Mouse (Mus musculus): Measurements from ENCODE around the gene Hunk. TPM values are rescaled to one million over a fixed set of nuclear protein-coding genes. Genes with fewer than 3 reads are reported as not detected.

Gene Hunk
- polyA plus RNA-seq, 1 experiment from 2014 or later = 16.6 TPM

- peak overlapping the region; percentile 30 for H3K27ac ChIP-seq
- H3K36me3 ChIP-seq = no peaks in the 10 kb centered on the region
- peaks cover 30% of the 10 kb centered on the region for H3K4me1 ChIP-seq
- no peak overlapping the region for H3K9ac ChIP-seq
- H3K27me3 ChIP-seq = no peaks in the 10 kb centered on the region
- ATAC-seq (ENCODE audit: borderline replicate concordance, extremely low read depth, low FRiP score, low TSS enrichment) = peak; percentile 51
- H3K4me3 ChIP-seq = no peak overlapping the region
- no peak overlapping the region for H3K4me2 ChIP-seq
- WGBS = 48% methylated on average over 8 of the region's 8 CpGs
- H3K9me3 ChIP-seq = no peaks in the 10 kb centered on the region
These were observed 132.4 kb downstream of the Hunk start for GRCm38 (mm10) chr16:90518232-90518631.

- Histone ChIP-seq H3K9ac (no peak overlapping the region), H3K4me3 (no peak overlapping the region), H3K4me2 (no peak overlapping the region), H3K9me3 (no peaks in the 10 kb centered on the region), H3K27me3 (no peaks in the 10 kb centered on the region), H3K4me1 (peaks cover 35% of the 10 kb centered on the region), H3K27ac (peak overlapping the region; percentile 30), H3K36me3 (no peaks in the 10 kb centered on the region)
- WGBS = 57% methylated on average over 13 of the region's 13 CpGs
- ATAC-seq (ENCODE audit: borderline replicate concordance, extremely low read depth, low FRiP score, low TSS enrichment) = no peak; the same call in 1 of the 2 replicates
These were observed 133.0 kb downstream of the Hunk start for GRCm38 (mm10) chr16:90518732-90519295.

DNA sequence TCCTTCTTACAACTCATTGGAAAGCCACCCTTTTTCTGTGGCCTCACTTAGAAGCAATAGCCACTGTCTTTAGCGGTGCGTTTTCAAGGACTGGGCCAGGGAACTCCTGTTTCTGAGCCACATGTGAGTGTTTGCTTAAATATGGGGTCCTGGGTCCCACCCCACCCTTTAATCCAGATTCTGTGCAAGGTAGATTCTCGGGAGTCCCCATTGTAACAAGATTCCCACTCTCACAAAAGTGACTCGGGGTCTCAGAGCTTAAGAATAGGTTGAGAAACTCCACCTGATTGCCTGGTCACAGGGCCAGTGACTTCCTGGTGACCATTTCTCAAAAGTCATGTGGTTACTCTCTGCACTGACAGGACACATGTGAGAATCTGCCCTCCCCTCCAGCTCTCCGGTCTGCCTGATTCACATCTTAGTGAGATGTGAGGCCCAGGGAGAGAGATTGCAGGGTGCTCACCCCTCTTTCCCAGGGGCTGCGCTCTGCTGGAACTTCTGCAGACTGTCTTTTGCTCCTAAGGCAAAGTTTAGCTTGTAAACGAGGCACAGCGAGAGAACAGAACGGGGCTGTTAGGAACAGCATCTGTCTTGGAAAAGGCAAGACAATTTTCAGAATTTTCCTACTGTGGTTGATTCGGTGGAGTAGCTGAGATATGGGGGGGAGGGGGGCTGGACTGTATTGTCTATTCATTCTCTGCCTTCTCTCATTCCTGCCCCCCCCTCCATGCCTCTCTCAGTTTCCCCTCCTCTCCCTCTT, 135.6 kb downstream of the Hunk start:
- H3K4me1 ChIP-seq = peaks cover 37% of the 10 kb centered on the region
- H3K27me3 ChIP-seq = no peaks in the 10 kb centered on the region
- H3K4me2 ChIP-seq = no peak overlapping the region
- no peak overlapping the region for H3K27ac ChIP-seq
- H3K4me3 ChIP-seq = no peak overlapping the region
- H3K9me3 ChIP-seq = no peaks in the 10 kb centered on the region
- H3K36me3 ChIP-seq = no peaks in the 10 kb centered on the region
- H3K9ac ChIP-seq = no peak overlapping the region
- ATAC-seq (ENCODE audit: borderline replicate concordance, extremely low read depth, low FRiP score, low TSS enrichment) = no peak
- 28% methylated on average over 10 of the region's 10 CpGs for WGBS

- Histone ChIP-seq H3K9ac (no peak overlapping the region), H3K9me3 (no peaks in the 10 kb centered on the region), H3K36me3 (no peaks in the 10 kb centered on the region), H3K4me3 (no peak overlapping the region), H3K4me2 (no peak overlapping the region), H3K4me1 (peaks cover 32% of the 10 kb centered on the region), H3K27me3 (no peaks in the 10 kb centered on the region), H3K27ac (no peak overlapping the region)
- no peak for ATAC-seq (ENCODE audit: borderline replicate concordance, extremely low read depth, low FRiP score, low TSS enrichment)
- 46% methylated on average over 3 of the region's 3 CpGs for WGBS
These were observed 136.1 kb downstream of the Hunk start for GRCm38 (mm10) chr16:90521951-90522255.

GRCm38 (mm10) chr16:90522575-90522974, 136.8 kb downstream of the Hunk start:
- Histone ChIP-seq H3K9me3 (no peaks in the 10 kb centered on the region), H3K4me2 (no peak overlapping the region), H3K9ac (no peak overlapping the region), H3K4me3 (no peak overlapping the region), H3K4me1 (peaks cover 25% of the 10 kb centered on the region), H3K27me3 (no peaks in the 10 kb centered on the region), H3K27ac (no peak overlapping the region), H3K36me3 (no peaks in the 10 kb centered on the region)
- 65% methylated on average over 1 of the region's 1 CpGs for WGBS
- no peak for ATAC-seq (ENCODE audit: borderline replicate concordance, extremely low read depth, low FRiP score, low TSS enrichment)

- Histone ChIP-seq H3K4me1 (peaks cover 17% of the 10 kb centered on the region), H3K4me2 (no peak overlapping the region), H3K27ac (peak overlapping the region; percentile 38), H3K9ac (no peak overlapping the region), H3K27me3 (no peaks in the 10 kb centered on the region), H3K4me3 (no peak overlapping the region), H3K36me3 (no peaks in the 10 kb centered on the region), H3K9me3 (no peaks in the 10 kb centered on the region)
- ATAC-seq (ENCODE audit: borderline replicate concordance, extremely low read depth, low FRiP score, low TSS enrichment) = no peak
- 25% methylated on average over 6 of the region's 6 CpGs for WGBS
These were observed 137.6 kb downstream of the Hunk start for GRCm38 (mm10) chr16:90523373-90523772.

DNA sequence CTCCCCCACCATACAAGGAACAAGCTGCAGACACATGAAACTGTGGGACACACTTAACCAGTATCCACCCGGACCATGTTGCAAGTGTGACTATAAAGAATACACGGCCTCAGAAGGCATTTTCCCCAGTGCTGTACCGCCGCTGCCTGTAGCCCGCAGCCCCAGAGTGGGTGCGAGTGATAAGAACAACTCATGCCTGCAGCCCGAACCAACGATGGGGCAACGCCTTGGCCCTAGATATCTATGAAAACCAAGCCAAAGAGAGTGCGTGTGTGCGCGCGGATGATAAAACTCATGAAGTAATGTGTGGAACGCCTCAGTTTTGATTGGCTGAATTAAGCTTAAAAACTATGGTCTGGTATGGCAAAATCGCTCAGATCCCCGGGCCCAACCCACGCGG, 138.1 kb downstream of the Hunk start:
- Histone ChIP-seq H3K4me3 (no peak overlapping the region), H3K4me2 (no peak overlapping the region), H3K9me3 (no peaks in the 10 kb centered on the region), H3K27ac (peak overlapping the region; percentile 38; the same call in 1 of the 2 replicates), H3K27me3 (no peaks in the 10 kb centered on the region), H3K9ac (no peak overlapping the region), H3K4me1 (peaks cover 12% of the 10 kb centered on the region), H3K36me3 (no peaks in the 10 kb centered on the region)
- no peak for ATAC-seq (ENCODE audit: borderline replicate concordance, extremely low read depth, low FRiP score, low TSS enrichment)
- WGBS = 83% methylated on average over 18 of the region's 18 CpGs

DNA sequence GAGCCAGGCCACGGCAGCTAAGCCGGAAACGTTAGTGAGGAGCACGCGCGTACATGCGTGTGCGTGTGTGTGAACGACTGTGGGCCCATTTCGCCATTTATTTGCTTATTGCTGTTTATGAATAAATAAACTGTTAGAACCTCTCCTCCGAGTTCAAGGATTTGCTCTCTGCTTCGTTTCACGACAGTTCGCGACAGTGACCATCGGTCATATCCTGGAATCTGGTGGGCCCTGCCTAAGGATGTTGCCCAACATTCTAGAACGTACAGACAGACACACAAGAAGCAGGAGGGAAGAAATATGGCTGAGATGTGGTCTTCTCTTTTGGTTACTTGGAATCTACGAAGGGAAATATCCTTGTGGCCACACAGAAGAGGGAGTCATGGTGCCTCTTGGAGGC, 138.6 kb downstream of the Hunk start:
- Histone ChIP-seq H3K36me3 (no peaks in the 10 kb centered on the region), H3K27ac (no peak overlapping the region), H3K9me3 (no peaks in the 10 kb centered on the region), H3K9ac (no peak overlapping the region), H3K4me3 (no peak overlapping the region), H3K4me2 (no peak overlapping the region), H3K4me1 (peaks cover 9% of the 10 kb centered on the region), H3K27me3 (no peaks in the 10 kb centered on the region)
- WGBS = 95% methylated on average over 18 of the region's 18 CpGs
- no peak for ATAC-seq (ENCODE audit: borderline replicate concordance, extremely low read depth, low FRiP score, low TSS enrichment)

DNA sequence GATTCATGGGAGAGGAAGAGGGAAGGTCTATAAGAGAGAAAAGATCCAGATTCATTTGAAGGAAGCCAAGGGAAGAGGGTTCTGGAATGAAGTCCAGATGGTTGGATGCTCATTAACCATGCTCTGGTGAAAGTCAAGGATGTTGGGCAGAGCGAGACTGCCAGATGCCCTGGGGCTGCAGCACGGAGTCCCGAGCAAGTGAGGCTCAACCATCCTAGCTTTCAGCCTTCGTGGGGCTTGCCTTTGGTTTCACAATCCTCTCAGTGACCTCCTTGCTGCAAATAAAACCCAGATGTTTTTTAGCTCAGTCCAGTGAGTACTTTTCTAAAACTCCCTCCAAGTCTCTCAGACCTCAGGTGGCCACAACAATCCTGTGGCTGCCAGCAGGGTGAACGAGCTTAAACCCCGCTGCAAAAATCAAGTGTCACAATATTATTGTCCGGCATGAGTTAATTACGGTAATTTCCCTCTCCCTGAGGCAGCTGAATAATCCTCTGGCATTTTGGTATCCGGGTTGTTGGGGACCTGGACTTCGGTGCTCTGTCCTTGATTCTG, 147.4 kb downstream of the Hunk start:
- Histone ChIP-seq H3K27me3 (no peaks in the 10 kb centered on the region), H3K9ac (no peak overlapping the region), H3K4me2 (no peak overlapping the region), H3K9me3 (no peaks in the 10 kb centered on the region), H3K27ac (no peak overlapping the region), H3K36me3 (no peaks in the 10 kb centered on the region), H3K4me1 (peaks cover 7% of the 10 kb centered on the region), H3K4me3 (no peak overlapping the region)
- 68% methylated on average over 10 of the region's 10 CpGs for WGBS
- no peak for ATAC-seq (ENCODE audit: borderline replicate concordance, extremely low read depth, low FRiP score, low TSS enrichment)

- peak overlapping the region; percentile 22 for H3K27ac ChIP-seq
- no peaks in the 10 kb centered on the region for H3K9me3 ChIP-seq
- no peak overlapping the region for H3K9ac ChIP-seq
- no peaks in the 10 kb centered on the region for H3K27me3 ChIP-seq
- 51% methylated on average over 8 of the region's 8 CpGs for WGBS
- no peaks in the 10 kb centered on the region for H3K36me3 ChIP-seq
- no peak for ATAC-seq (ENCODE audit: borderline replicate concordance, extremely low read depth, low FRiP score, low TSS enrichment)
- no peak overlapping the region for H3K4me3 ChIP-seq
- no peak overlapping the region for H3K4me2 ChIP-seq
- peaks cover 7% of the 10 kb centered on the region for H3K4me1 ChIP-seq
These were observed 148.8 kb downstream of the Hunk start for GRCm38 (mm10) chr16:90534591-90534990.

GRCm38 (mm10) chr16:90538926-90539325, 153.1 kb downstream of the Hunk start:
- Histone ChIP-seq H3K27me3 (no peaks in the 10 kb centered on the region), H3K9ac (no peak overlapping the region), H3K4me3 (no peak overlapping the region), H3K36me3 (no peaks in the 10 kb centered on the region), H3K27ac (no peak overlapping the region), H3K9me3 (no peaks in the 10 kb centered on the region), H3K4me2 (no peak overlapping the region), H3K4me1 (peaks cover 10% of the 10 kb centered on the region)
- ATAC-seq (ENCODE audit: borderline replicate concordance, extremely low read depth, low FRiP score, low TSS enrichment) = no peak
- 63% methylated on average over 5 of the region's 5 CpGs for WGBS

- 76% methylated on average over 2 of the region's 2 CpGs for WGBS
- H3K4me2 ChIP-seq = no peak overlapping the region
These were observed 155.4 kb downstream of the Hunk start for GRCm38 (mm10) chr16:90541191-90541590.

More at GRCm38 (mm10) chr16:90541191-90541590, 155.4 kb downstream of the Hunk start:
- ATAC-seq (ENCODE audit: borderline replicate concordance, extremely low read depth, low FRiP score, low TSS enrichment) = no peak
- Histone ChIP-seq H3K4me1 (peaks cover 16% of the 10 kb centered on the region), H3K4me3 (no peak overlapping the region), H3K27ac (no peak overlapping the region), H3K36me3 (no peaks in the 10 kb centered on the region), H3K27me3 (no peaks in the 10 kb centered on the region), H3K9ac (no peak overlapping the region), H3K9me3 (no peaks in the 10 kb centered on the region)

All from lung, embryonic 15.5 days (tissue).